8 mouse cellular contexts compared by ENCODE assay signal in genomic region chr7:38106711-38107311, GRCm38 (mm10). TPM values are rescaled to one million over a fixed set of nuclear protein-coding genes. Genes with fewer than 3 reads are reported as not detected.
DNase-seq lines count a peak whose midpoint lies in the region; ATAC-seq and TF ChIP-seq lines count a peak whose summit lies in the region.

No protein-coding gene starts in this region.

- TF ChIP-seq CTCF in Patski (IDR thresholded peaks at IDR 0.05) = no peak
- no peak for TF ChIP-seq CTCF in cortical plate, adult 2 months (IDR thresholded peaks at IDR 0.05; ENCODE audit: extremely low read depth, insufficient read depth, low read length)

- ATAC-seq in CD4-positive, CD25-positive, alpha-beta regulatory T cell, adult 4 months = no peak
- ATAC-seq in Patski = peak; percentile 24
- ATAC-seq in heart, embryonic 16.5 days (replicated peaks; ENCODE audit: extremely low read depth, insufficient read depth, low FRiP score) = no peak; the same call in 1 of the 2 replicates

- in situ Hi-C loops in Patski (cut with MboI; ENCODE audit: low pct_unique_long_range_greater_than_20kb) = no loop called here

- peak overlapping the region; percentile 87 for H3K9ac ChIP-seq in heart, embryonic 16.5 days (ENCODE audit: low read length)

- DNase-seq in CD4-positive, CD25-positive, alpha-beta regulatory T cell, adult 2 months (ENCODE audit: low read depth, low spot score) = peak; percentile 46
- no peak for DNase-seq in Patski (ENCODE audit: low read depth, low spot score)
- DNase-seq in kidney, postnatal 25 days = peak; percentile 18 to 60
- peak; percentile 39 to 46 for DNase-seq in lung, postnatal 4 days
- peak; percentile 59 to 83 for DNase-seq in spleen, postnatal 4 days (ENCODE audit: low spot score in 2 of 2)

- no peaks in the 10 kb centered on the region for H3K9me3 ChIP-seq in heart, embryonic 16.5 days (replicated peaks; ENCODE audit: control insufficient read depth, low read length)

- H3K4me2 ChIP-seq in heart, embryonic 16.5 days (ENCODE audit: low read depth, low read length) = peak overlapping the region; percentile 98

- H3K27me3 ChIP-seq in Patski = no peaks in the 10 kb centered on the region
- no peaks in the 10 kb centered on the region for H3K27me3 ChIP-seq in heart, embryonic 16.5 days (ENCODE audit: control insufficient read depth, insufficient read depth, low read length)

- POLR2A ChIA-PET in Patski (lab: Charles Lee) = interaction anchor here (0.7 kb wide), 1 partner anchor 119 kb away, joined by 3 read pairs; no protein-coding TSS in a partner anchor

- peaks cover 5% of the 10 kb centered on the region for H3K36me3 ChIP-seq in heart, embryonic 16.5 days (ENCODE audit: control insufficient read depth, insufficient read depth)

- no peak overlapping the region for H3K27ac ChIP-seq in cortical plate, adult 2 months (ENCODE audit: insufficient read depth, low read length)
- H3K27ac ChIP-seq in heart, embryonic 16.5 days (ENCODE audit: low read length) = peak overlapping the region; percentile 62; the same call in 1 of the 2 replicates

- CTCF ChIA-PET in Patski (lab: Charles Lee) = no interaction called here

- no peak for TF ChIP-seq POLR2A in cortical plate, adult 2 months (IDR thresholded peaks at IDR 0.05; ENCODE audit: extremely low read depth, insufficient read depth, low read length)

- peak overlapping the region; percentile 63 for H3K4me3 ChIP-seq in cortical plate, adult 2 months (ENCODE audit: insufficient read depth, low read length)
- peak overlapping the region; percentile 93 for H3K4me3 ChIP-seq in heart, embryonic 16.5 days (ENCODE audit: low read length)

- under 1% methylated on average over 46 of the region's 47 CpGs for WGBS in heart, embryonic 16.5 days

- peaks cover 4% of the 10 kb centered on the region; the same call in 1 of the 2 replicates for H3K4me1 ChIP-seq in cortical plate, adult 2 months (ENCODE audit: control insufficient read depth, insufficient read depth, low read length)
- peaks cover 17% of the 10 kb centered on the region for H3K4me1 ChIP-seq in heart, embryonic 16.5 days (ENCODE audit: control insufficient read depth, insufficient read depth, low read length)

RNA-seq across cellular contexts. Expression of gene Ccne1, which starts 0.5 kb away (rescaled TPM):
- polyA plus RNA-seq in CD4-positive, CD25-positive, alpha-beta regulatory T cell, adult 4 months (2017; shearing (Covaris generic)) = 1 to 10 TPM; 3.3 to 3.5 TPM
- polyA plus RNA-seq in Patski (2021) = 17.9 TPM
- 19.0 and 21.0 TPM in 2 replicates for polyA plus RNA-seq in cortical plate, adult 2 months (2012; rRNA removed)
- polyA plus RNA-seq in heart, embryonic 16.5 days (2015; fragmentation: Nextera tagmentation; extraction: Ambion mirVana) = 28.6 and 30.0 TPM in 2 replicates
